Mouse (Mus musculus) hindbrain, embryonic 12.5 days (tissue): ENCODE measurements around the gene Atp9a. TPM values are rescaled to one million over a fixed set of nuclear protein-coding genes. Genes with fewer than 3 reads are reported as not detected.

Source experiments
- ATAC-seq: fragments of 200-750 bp; cut with Nextera tagmentation; 2 replicates; pipeline ENCODE4 v1.8.0; 2017; ENCODE audit warnings: moderate TSS enrichment; ENCODE audit not compliant: low FRiP score
- H3K27ac ChIP-seq: fragments of 300-500 bp; sonication (generic); 2 replicates; pipeline ENCODE4 v1.5.1; 2016; ENCODE audit warnings: mild to moderate bottlenecking
- H3K27me3 ChIP-seq: fragments of 300-500 bp; sonication (generic); 2 replicates; pipeline ENCODE4 v1.6.1; 2016; ENCODE audit warnings: mild to moderate bottlenecking
- H3K36me3 ChIP-seq: fragments of 300-500 bp; sonication (generic); 2 replicates; pipeline ENCODE4 v1.6.1; 2016; ENCODE audit warnings: mild to moderate bottlenecking
- H3K4me1 ChIP-seq: fragments of 300-500 bp; sonication (generic); 2 replicates; pipeline ENCODE4 v1.6.1; 2016
- H3K4me2 ChIP-seq: fragments of 300-500 bp; sonication (generic); replicated peaks from 2 replicates; pipeline ENCODE4 v1.6.1; 2016; ENCODE audit warnings: mild to moderate bottlenecking
- H3K4me3 ChIP-seq: fragments of 300-500 bp; sonication (generic); 2 replicates; pipeline ENCODE4 v1.5.1; 2016; ENCODE audit warnings: mild to moderate bottlenecking
- H3K9ac ChIP-seq: fragments of 300-500 bp; sonication (generic); 2 replicates; pipeline ENCODE4 v1.6.1; 2016; ENCODE audit warnings: mild to moderate bottlenecking, moderate library complexity
- H3K9me3 ChIP-seq: fragments of 300-500 bp; sonication (generic); replicated peaks from 2 replicates; pipeline ENCODE4 v1.6.1; 2016; ENCODE audit warnings: mild to moderate bottlenecking
- WGBS: fragments of 180-500 bp; shearing (Covaris S2); methylation state at CpG from one replicate; pipeline ENCODE4 v1.1.7; 2016; 5-methylcytosine and 5-hydroxymethylcytosine counted together
- polyA plus RNA-seq: library from polyadenylated mRNA; unstranded; fragments of >200 nt; fragmentation: Nextera tagmentation; extraction: Ambion mirVana; gene quantifications from 2 replicates; pipeline ENCODE4 v1.2.1, GENCODE M21; 2016

The Atp9a gene
- polyA plus RNA-seq, 1 experiment from 2014 or later, result 50.8 TPM

DNA sequence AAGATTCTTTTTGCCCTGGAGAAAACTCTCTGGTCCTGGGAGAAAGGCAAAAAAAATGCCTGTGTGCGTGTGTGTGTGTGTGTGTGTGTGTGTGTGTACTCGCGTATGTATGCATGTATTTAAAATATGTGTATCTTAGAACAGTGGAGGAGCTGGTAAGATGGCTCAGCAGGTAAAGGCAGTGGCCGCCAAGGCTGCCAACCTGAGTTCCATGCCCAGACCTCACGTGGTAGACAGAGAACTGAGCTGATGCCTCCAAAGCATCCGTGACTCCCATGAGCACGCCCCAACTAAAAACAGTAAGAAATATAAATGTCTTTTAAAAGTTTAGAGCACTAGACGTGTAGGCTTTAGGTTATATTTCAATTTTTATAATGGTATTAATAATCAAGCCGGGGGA, 70.5 kb downstream of the Atp9a start:
- H3K36me3 ChIP-seq, result peaks cover 45% of the 10 kb centered on the region
- H3K4me3 ChIP-seq, result no peak overlapping the region
- H3K9me3 ChIP-seq, result 0 out of 2 replicates have a peak, but pooled peaks cover 4% of the 10 kb centered on the region
- H3K4me1 ChIP-seq, result no peaks in the 10 kb centered on the region
- 91% methylated on average over 9 of the region's 9 CpGs for WGBS
- H3K9ac ChIP-seq, result no peak overlapping the region
- no peak overlapping the region for H3K27ac ChIP-seq
- no peak for ATAC-seq
- no peak overlapping the region for H3K4me2 ChIP-seq
- no peaks in the 10 kb centered on the region for H3K27me3 ChIP-seq

GRCm38 (mm10) chr2:168670241-168670640, 72.0 kb downstream of the Atp9a start:
- Histone ChIP-seq H3K36me3 (peaks cover 44% of the 10 kb centered on the region), H3K27me3 (no peaks in the 10 kb centered on the region), H3K4me2 (no peak overlapping the region), H3K9ac (no peak overlapping the region), H3K4me1 (no peaks in the 10 kb centered on the region), H3K4me3 (no peak overlapping the region), H3K9me3 (0 out of 2 replicates have a peak, but pooled peaks cover 4% of the 10 kb centered on the region), H3K27ac (no peak overlapping the region)
- no peak for ATAC-seq
- 84% methylated on average over 14 of the region's 14 CpGs for WGBS

- ATAC-seq, result no peak
- WGBS, result 66% methylated on average over 13 of the region's 13 CpGs
- Histone ChIP-seq H3K9ac (no peak overlapping the region), H3K4me1 (no peaks in the 10 kb centered on the region), H3K36me3 (peaks cover 40% of the 10 kb centered on the region), H3K27ac (no peak overlapping the region), H3K4me3 (no peak overlapping the region), H3K27me3 (no peaks in the 10 kb centered on the region), H3K9me3 (0 out of 2 replicates have a peak, but pooled peaks cover 4% of the 10 kb centered on the region), H3K4me2 (no peak overlapping the region)
These were observed 72.4 kb downstream of the Atp9a start for GRCm38 (mm10) chr2:168669762-168670161.

DNA sequence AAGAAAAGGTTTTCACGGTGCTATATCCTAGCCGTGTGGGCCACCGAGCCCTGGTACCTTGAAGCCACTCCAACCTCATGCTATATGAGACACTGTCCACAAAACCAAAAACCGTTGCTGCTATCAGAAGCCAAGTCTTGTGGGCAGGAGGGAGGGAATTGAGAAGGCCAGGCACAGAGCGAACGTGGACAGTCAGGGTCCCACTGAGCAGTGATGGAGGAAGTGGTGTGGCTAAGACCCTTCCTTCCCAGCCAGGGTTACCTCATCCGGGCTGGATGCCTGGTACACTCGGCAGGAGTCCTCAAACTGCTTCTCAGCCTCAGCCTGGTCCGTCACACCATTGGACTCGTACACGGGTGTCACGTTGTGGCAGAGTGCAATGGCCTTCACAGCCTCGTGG, 74.5 kb downstream of the Atp9a start:
- Histone ChIP-seq H3K9me3 (no peaks in the 10 kb centered on the region), H3K4me1 (no peaks in the 10 kb centered on the region), H3K27ac (no peak overlapping the region), H3K36me3 (peaks cover 20% of the 10 kb centered on the region), H3K27me3 (no peaks in the 10 kb centered on the region), H3K9ac (no peak overlapping the region), H3K4me3 (no peak overlapping the region), H3K4me2 (no peak overlapping the region)
- WGBS, result 85% methylated on average over 13 of the region's 13 CpGs
- no peak for ATAC-seq

DNA sequence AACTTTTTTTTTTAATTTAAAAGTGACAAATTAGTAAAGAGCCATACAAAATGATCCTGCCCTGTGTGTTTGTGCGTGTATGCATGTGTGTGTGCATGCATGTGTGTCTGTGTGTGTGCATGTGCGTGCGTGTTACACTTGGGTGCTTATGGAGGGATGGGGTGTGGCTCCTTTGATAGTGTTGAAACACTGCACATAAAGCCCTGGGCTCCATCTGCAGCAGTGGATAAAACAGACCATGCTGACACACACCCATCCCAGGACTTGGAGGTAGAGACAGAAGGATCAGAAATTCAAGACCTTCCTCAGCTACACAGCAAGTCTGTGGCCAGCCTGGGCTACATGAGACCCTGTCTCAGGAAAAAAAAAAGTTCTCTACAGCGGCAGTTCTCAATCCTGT, 76.5 kb downstream of the Atp9a start:
- H3K4me2 ChIP-seq, result no peak overlapping the region
- H3K4me3 ChIP-seq, result no peak overlapping the region
- ATAC-seq, result no peak
- WGBS, result 92% methylated on average over 4 of the region's 4 CpGs
- no peaks in the 10 kb centered on the region for H3K4me1 ChIP-seq
- no peaks in the 10 kb centered on the region for H3K9me3 ChIP-seq
- H3K36me3 ChIP-seq, result peaks cover 19% of the 10 kb centered on the region; the same call in 1 of the 2 replicates
- H3K27ac ChIP-seq, result no peak overlapping the region
- H3K9ac ChIP-seq, result no peak overlapping the region
- H3K27me3 ChIP-seq, result no peaks in the 10 kb centered on the region

DNA sequence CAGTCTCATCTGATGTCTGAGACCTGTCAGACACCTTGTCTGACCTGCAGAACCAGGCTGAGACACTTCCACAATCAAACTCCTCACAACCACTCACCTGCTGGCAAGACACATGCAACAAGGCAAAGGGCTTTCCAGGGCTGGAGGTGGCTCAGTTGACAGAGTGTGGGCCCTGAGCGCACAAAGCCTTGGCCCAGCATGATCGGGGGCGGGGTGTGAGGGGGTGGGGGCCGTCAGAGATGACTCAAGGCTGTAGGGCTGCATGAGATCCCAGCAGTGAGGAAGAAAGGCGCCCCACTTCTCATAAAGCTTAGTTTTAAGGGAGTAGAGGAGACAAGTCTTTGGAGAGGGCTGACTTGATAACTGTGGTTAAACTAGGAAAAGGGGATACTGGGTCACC, 78.5 kb downstream of the Atp9a start:
- no peak overlapping the region for H3K27ac ChIP-seq
- H3K4me3 ChIP-seq, result no peak overlapping the region
- H3K9ac ChIP-seq, result no peak overlapping the region
- peaks cover 26% of the 10 kb centered on the region; the same call in 1 of the 2 replicates for H3K36me3 ChIP-seq
- ATAC-seq, result no peak
- H3K4me2 ChIP-seq, result no peak overlapping the region
- 65% methylated on average over 5 of the region's 5 CpGs for WGBS
- no peaks in the 10 kb centered on the region for H3K9me3 ChIP-seq
- no peaks in the 10 kb centered on the region for H3K27me3 ChIP-seq
- no peaks in the 10 kb centered on the region for H3K4me1 ChIP-seq

GRCm38 (mm10) chr2:168663216-168663615, 79.0 kb downstream of the Atp9a start:
- no peak for ATAC-seq
- 84% methylated on average over 7 of the region's 7 CpGs for WGBS
- Histone ChIP-seq H3K36me3 (peaks cover 26% of the 10 kb centered on the region; the same call in 1 of the 2 replicates), H3K27ac (no peak overlapping the region), H3K27me3 (no peaks in the 10 kb centered on the region), H3K9me3 (no peaks in the 10 kb centered on the region), H3K4me1 (no peaks in the 10 kb centered on the region), H3K4me3 (no peak overlapping the region), H3K4me2 (no peak overlapping the region), H3K9ac (no peak overlapping the region)

DNA sequence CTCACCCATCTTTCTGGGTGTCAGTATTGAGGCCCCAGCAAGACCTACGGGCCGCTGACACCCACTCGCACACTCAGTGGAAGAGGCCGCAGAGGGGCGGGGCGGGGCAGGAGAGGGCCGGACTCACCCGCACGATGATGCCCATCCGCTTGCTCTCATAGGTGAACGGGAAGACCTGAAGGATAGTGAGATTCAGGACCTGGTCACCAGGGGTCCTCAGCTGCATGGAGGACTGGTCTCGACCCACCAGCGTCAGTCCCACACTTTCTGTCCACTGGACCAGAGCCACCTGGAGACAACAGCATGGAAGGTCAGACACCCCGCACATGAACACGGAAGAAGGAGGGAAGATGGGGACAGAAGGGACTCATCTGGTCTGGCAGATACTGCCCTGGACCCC, 80.4 kb downstream of the Atp9a start:
- peaks cover 30% of the 10 kb centered on the region; the same call in 1 of the 2 replicates for H3K36me3 ChIP-seq
- no peak overlapping the region for H3K9ac ChIP-seq
- H3K27ac ChIP-seq, result no peak overlapping the region
- H3K4me3 ChIP-seq, result no peak overlapping the region
- H3K4me2 ChIP-seq, result no peak overlapping the region
- no peaks in the 10 kb centered on the region for H3K9me3 ChIP-seq
- H3K27me3 ChIP-seq, result no peaks in the 10 kb centered on the region
- H3K4me1 ChIP-seq, result no peaks in the 10 kb centered on the region
- ATAC-seq, result no peak
- 68% methylated on average over 15 of the region's 15 CpGs for WGBS

- ATAC-seq, result no peak
- WGBS, result 66% methylated on average over 5 of the region's 5 CpGs
- H3K4me2 ChIP-seq, result no peak overlapping the region
- H3K9ac ChIP-seq, result no peak overlapping the region
- no peaks in the 10 kb centered on the region for H3K4me1 ChIP-seq
- no peak overlapping the region for H3K4me3 ChIP-seq
- H3K27ac ChIP-seq, result no peak overlapping the region
- H3K36me3 ChIP-seq, result peaks cover 30% of the 10 kb centered on the region; the same call in 1 of the 2 replicates
- no peaks in the 10 kb centered on the region for H3K27me3 ChIP-seq
- no peaks in the 10 kb centered on the region for H3K9me3 ChIP-seq
These were observed 81.9 kb downstream of the Atp9a start for GRCm38 (mm10) chr2:168660344-168660743.

DNA sequence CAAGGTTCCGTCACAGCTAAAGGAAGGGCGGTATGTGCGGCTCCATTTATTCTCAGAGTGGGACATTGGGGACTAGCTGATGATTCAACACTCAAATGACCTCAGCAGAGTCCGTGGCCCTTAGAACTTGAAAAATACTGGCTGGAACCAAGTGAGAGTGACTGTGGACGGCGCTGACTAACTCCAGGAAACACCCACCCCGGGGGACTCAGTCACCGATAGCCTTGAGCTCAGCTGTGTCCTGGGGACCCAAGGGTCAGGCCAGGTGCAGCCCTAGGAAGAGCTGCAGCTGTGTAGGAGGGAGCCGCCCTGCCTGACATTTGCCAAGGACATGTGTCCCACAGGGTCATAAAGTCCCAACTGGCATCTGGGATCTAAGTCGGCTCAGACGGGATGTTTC, 83.7 kb downstream of the Atp9a start:
- Histone ChIP-seq H3K4me1 (peaks cover 8% of the 10 kb centered on the region; the same call in 1 of the 2 replicates), H3K9ac (no peak overlapping the region), H3K36me3 (peaks cover 35% of the 10 kb centered on the region), H3K27ac (no peak overlapping the region), H3K9me3 (no peaks in the 10 kb centered on the region), H3K27me3 (no peaks in the 10 kb centered on the region), H3K4me3 (no peak overlapping the region), H3K4me2 (no peak overlapping the region)
- 89% methylated on average over 11 of the region's 11 CpGs for WGBS
- no peak for ATAC-seq

GRCm38 (mm10) chr2:168656569-168657308, 85.5 kb downstream of the Atp9a start:
- ATAC-seq, result no peak
- Histone ChIP-seq H3K4me2 (no peak overlapping the region), H3K27ac (no peak overlapping the region), H3K9ac (no peak overlapping the region), H3K9me3 (no peaks in the 10 kb centered on the region), H3K4me3 (no peak overlapping the region), H3K27me3 (no peaks in the 10 kb centered on the region), H3K4me1 (peaks cover 8% of the 10 kb centered on the region; the same call in 1 of the 2 replicates), H3K36me3 (peaks cover 50% of the 10 kb centered on the region)
- WGBS, result 72% methylated on average over 16 of the region's 16 CpGs

DNA sequence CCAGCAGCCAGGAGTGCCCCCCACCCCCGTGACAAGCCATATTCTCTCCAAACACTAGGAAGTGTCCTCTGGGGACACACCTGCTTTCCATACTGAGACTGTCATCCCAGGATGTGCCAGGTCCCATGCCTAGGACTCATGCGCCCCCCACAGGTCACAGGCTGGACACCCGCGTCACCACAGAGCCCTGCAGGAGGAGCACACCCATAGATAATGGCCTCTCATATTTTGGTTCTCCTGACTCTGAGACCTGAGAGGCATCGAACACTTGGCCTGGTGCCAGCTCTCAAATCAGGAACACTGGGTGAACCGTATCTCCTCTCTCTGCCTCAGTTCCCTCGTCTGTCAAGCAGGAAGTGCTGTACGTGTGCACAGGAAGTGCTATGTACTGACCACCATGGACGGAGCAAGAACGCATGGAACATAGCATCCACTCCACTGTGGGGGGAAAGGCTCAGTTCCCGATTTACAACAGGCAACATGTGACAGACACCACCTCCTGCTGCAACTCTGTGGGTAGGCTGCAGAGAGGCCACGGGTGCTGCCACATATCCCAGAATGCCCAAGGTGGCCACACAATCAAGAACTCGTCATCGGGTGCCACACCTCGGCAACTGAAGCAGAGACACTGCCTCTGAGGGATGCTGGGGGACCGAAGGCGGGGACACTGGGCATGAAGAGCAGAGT, 87.1 kb downstream of the Atp9a start:
- peaks cover 50% of the 10 kb centered on the region for H3K36me3 ChIP-seq
- H3K9ac ChIP-seq, result no peak overlapping the region
- H3K4me2 ChIP-seq, result no peak overlapping the region
- H3K27ac ChIP-seq, result no peak overlapping the region
- H3K27me3 ChIP-seq, result no peaks in the 10 kb centered on the region
- ATAC-seq, result no peak
- 77% methylated on average over 17 of the region's 17 CpGs for WGBS
- H3K4me1 ChIP-seq, result peaks cover 8% of the 10 kb centered on the region; the same call in 1 of the 2 replicates
- no peaks in the 10 kb centered on the region for H3K9me3 ChIP-seq
- no peak overlapping the region for H3K4me3 ChIP-seq
